Mouse (Mus musculus) kidney, embryonic 14.5 days (tissue): ENCODE data around the gene Tyro3. TPM values are rescaled to one million over a fixed set of nuclear protein-coding genes. Genes with fewer than 3 reads are reported as not detected.

Experiments
- ATAC-seq: fragments of 200-750 bp; cut with Nextera tagmentation; 2 replicates; pipeline ENCODE4 v1.8.0; 2017; ENCODE audit warnings: moderate number of reproducible peaks, mild to moderate bottlenecking, moderate TSS enrichment, moderate library complexity; ENCODE audit not compliant: low FRiP score, low TSS enrichment
- H3K27ac ChIP-seq: fragments of 300-500 bp; sonication (generic); 2 replicates; pipeline ENCODE4 v1.5.1; 2014; ENCODE audit warnings: low read depth, mild to moderate bottlenecking, low read length, moderate library complexity, mixed read lengths
- H3K27me3 ChIP-seq: fragments of 300-500 bp; sonication (generic); 2 replicates; pipeline ENCODE4 v1.6.1; 2014; ENCODE audit warnings: mild to moderate bottlenecking, low read length; ENCODE audit not compliant: control insufficient read depth, insufficient read depth
- H3K36me3 ChIP-seq: fragments of 300-500 bp; sonication (generic); 2 replicates; pipeline ENCODE4 v1.6.1; 2014; ENCODE audit warnings: low read length, mixed read lengths; ENCODE audit not compliant: control insufficient read depth, insufficient read depth
- H3K4me1 ChIP-seq: fragments of 300-500 bp; sonication (generic); 2 replicates; pipeline ENCODE4 v1.6.1; 2014; ENCODE audit warnings: low read length, mixed read lengths; ENCODE audit not compliant: control insufficient read depth, insufficient read depth
- H3K4me2 ChIP-seq: fragments of 300-500 bp; sonication (generic); replicated peaks from 2 replicates; pipeline ENCODE4 v1.6.1; 2014; ENCODE audit warnings: low read depth, mild to moderate bottlenecking, low read length
- H3K4me3 ChIP-seq: fragments of 300-500 bp; sonication (generic); 2 replicates; pipeline ENCODE4 v1.5.1; 2014; ENCODE audit warnings: mild to moderate bottlenecking, low read length
- H3K9ac ChIP-seq: fragments of 300-500 bp; sonication (generic); 2 replicates; pipeline ENCODE4 v1.6.1; 2014; ENCODE audit warnings: low read depth, mild to moderate bottlenecking, low read length, moderate library complexity
- H3K9me3 ChIP-seq: fragments of 300-500 bp; sonication (generic); 2 replicates; pipeline ENCODE4 v1.6.1; 2016; ENCODE audit warnings: low read length; ENCODE audit not compliant: control insufficient read depth
- WGBS: fragments of 180-500 bp; shearing (Covaris S2); extraction: QIAGEN DNeasy Blood & Tissue Kit; methylation state at CpG from one replicate; pipeline ENCODE4 v1.1.7; 2014; 5-methylcytosine and 5-hydroxymethylcytosine counted together
- polyA plus RNA-seq: library from polyadenylated mRNA; unstranded; fragments of >200 nt; fragmentation: Nextera tagmentation; extraction: Ambion mirVana; gene quantifications from 2 replicates; pipeline ENCODE4 v1.2.1, GENCODE M21; 2014

Tyro3 gene
- polyA plus RNA-seq, 1 experiment from 2014 or later, result 13.8 TPM

GRCm38 (mm10) chr2:119838363-119839156, 41.0 kb downstream of the Tyro3 start:
- no peak overlapping the region for H3K4me2 ChIP-seq
- H3K36me3 ChIP-seq, result no peaks in the 10 kb centered on the region
- 79% methylated on average over 11 of the region's 11 CpGs for WGBS
- no peaks in the 10 kb centered on the region for H3K27me3 ChIP-seq
- H3K9me3 ChIP-seq, result no peaks in the 10 kb centered on the region
- H3K9ac ChIP-seq, result no peak overlapping the region
- no peak for ATAC-seq
- H3K4me3 ChIP-seq, result no peak overlapping the region
- no peaks in the 10 kb centered on the region for H3K4me1 ChIP-seq
- H3K27ac ChIP-seq, result no peak overlapping the region

GRCm38 (mm10) chr2:119840008-119840407, 42.5 kb downstream of the Tyro3 start:
- Histone ChIP-seq H3K4me3 (no peak overlapping the region), H3K36me3 (no peaks in the 10 kb centered on the region)
- ATAC-seq, result no peak

GRCm38 (mm10) chr2:119842000-119842399, 44.5 kb downstream of the Tyro3 start:
- Histone ChIP-seq H3K36me3 (no peaks in the 10 kb centered on the region), H3K27ac (no peak overlapping the region), H3K27me3 (no peaks in the 10 kb centered on the region), H3K9me3 (no peaks in the 10 kb centered on the region), H3K4me2 (no peak overlapping the region), H3K9ac (no peak overlapping the region), H3K4me3 (no peak overlapping the region), H3K4me1 (no peaks in the 10 kb centered on the region)
- 67% methylated on average over 6 of the region's 6 CpGs for WGBS
- no peak for ATAC-seq

More at GRCm38 (mm10) chr2:119840008-119840407, 42.5 kb downstream of the Tyro3 start:
- no peak overlapping the region for H3K27ac ChIP-seq
- no peaks in the 10 kb centered on the region for H3K4me1 ChIP-seq
- H3K27me3 ChIP-seq, result no peaks in the 10 kb centered on the region
- no peaks in the 10 kb centered on the region for H3K9me3 ChIP-seq
- H3K9ac ChIP-seq, result no peak overlapping the region
- H3K4me2 ChIP-seq, result no peak overlapping the region

- 93% methylated on average over 4 of the region's 4 CpGs for WGBS
- Histone ChIP-seq H3K36me3 (no peaks in the 10 kb centered on the region), H3K4me2 (no peak overlapping the region), H3K27ac (no peak overlapping the region), H3K4me3 (no peak overlapping the region), H3K9ac (no peak overlapping the region), H3K9me3 (no peaks in the 10 kb centered on the region), H3K27me3 (no peaks in the 10 kb centered on the region), H3K4me1 (no peaks in the 10 kb centered on the region)
- no peak for ATAC-seq
Observed at GRCm38 (mm10) chr2:119843526-119843925, 46.0 kb downstream of the Tyro3 start.

- H3K9ac ChIP-seq, result no peak overlapping the region
- H3K27ac ChIP-seq, result no peak overlapping the region
- H3K27me3 ChIP-seq, result no peaks in the 10 kb centered on the region
- H3K4me1 ChIP-seq, result no peaks in the 10 kb centered on the region
- ATAC-seq, result no peak
- 73% methylated on average over 2 of the region's 2 CpGs for WGBS
- H3K4me2 ChIP-seq, result no peak overlapping the region
- H3K9me3 ChIP-seq, result no peaks in the 10 kb centered on the region
- no peak overlapping the region for H3K4me3 ChIP-seq
- H3K36me3 ChIP-seq, result no peaks in the 10 kb centered on the region
Observed at GRCm38 (mm10) chr2:119845882-119846546, 48.5 kb downstream of the Tyro3 start.

GRCm38 (mm10) chr2:119846929-119847328, 49.4 kb downstream of the Tyro3 start:
- Histone ChIP-seq H3K9me3 (no peaks in the 10 kb centered on the region), H3K36me3 (no peaks in the 10 kb centered on the region), H3K27ac (no peak overlapping the region), H3K4me1 (no peaks in the 10 kb centered on the region), H3K4me2 (no peak overlapping the region), H3K27me3 (no peaks in the 10 kb centered on the region), H3K9ac (no peak overlapping the region), H3K4me3 (no peak overlapping the region)
- no peak for ATAC-seq
- WGBS, result 76% methylated on average over 4 of the region's 4 CpGs

GRCm38 (mm10) chr2:119853811-119854210, 56.3 kb downstream of the Tyro3 start:
- ATAC-seq, result no peak
- 86% methylated on average over 4 of the region's 4 CpGs for WGBS

GRCm38 (mm10) chr2:119855310-119855850, 57.8 kb downstream of the Tyro3 start:
- no peaks in the 10 kb centered on the region for H3K9me3 ChIP-seq
- no peaks in the 10 kb centered on the region for H3K27me3 ChIP-seq
- H3K4me1 ChIP-seq, result no peaks in the 10 kb centered on the region
- H3K36me3 ChIP-seq, result no peaks in the 10 kb centered on the region
- no peak for ATAC-seq
- H3K27ac ChIP-seq, result no peak overlapping the region
- WGBS, result 61% methylated on average over 6 of the region's 6 CpGs
- H3K9ac ChIP-seq, result no peak overlapping the region
- no peak overlapping the region for H3K4me2 ChIP-seq
- H3K4me3 ChIP-seq, result no peak overlapping the region

More at GRCm38 (mm10) chr2:119853811-119854210, 56.3 kb downstream of the Tyro3 start:
- Histone ChIP-seq H3K27ac (no peak overlapping the region), H3K9me3 (no peaks in the 10 kb centered on the region), H3K36me3 (no peaks in the 10 kb centered on the region), H3K4me2 (no peak overlapping the region), H3K4me3 (no peak overlapping the region), H3K27me3 (no peaks in the 10 kb centered on the region), H3K9ac (no peak overlapping the region), H3K4me1 (no peaks in the 10 kb centered on the region)

- no peak for ATAC-seq
- no peak overlapping the region for H3K9ac ChIP-seq
- no peak overlapping the region for H3K4me3 ChIP-seq
- 86% methylated on average over 2 of the region's 2 CpGs for WGBS
- H3K27ac ChIP-seq, result no peak overlapping the region
- H3K9me3 ChIP-seq, result no peaks in the 10 kb centered on the region
- no peaks in the 10 kb centered on the region for H3K36me3 ChIP-seq
- H3K4me2 ChIP-seq, result no peak overlapping the region
- H3K4me1 ChIP-seq, result no peaks in the 10 kb centered on the region
- no peaks in the 10 kb centered on the region for H3K27me3 ChIP-seq
Observed at GRCm38 (mm10) chr2:119857341-119857740, 59.8 kb downstream of the Tyro3 start.
